Mouse (Mus musculus): ENCODE results near the gene Chrna4.

Gene Chrna4

GRCm38 (mm10) chr2:181043437-181043836 lies at the start of gene Chrna4:
Chrna4 (minus strand) TSS chr2:181043546.
- DNase-seq (ENCODE audit: low read depth, low spot score) = peak; percentile 22

GRCm38 (mm10) chr2:181090123-181090522 lies 46.8 kb upstream of the Chrna4 start:
- no peak for DNase-seq (ENCODE audit: low read depth, low spot score)

- no peak for DNase-seq (ENCODE audit: low read depth, low spot score)
Measured at GRCm38 (mm10) chr2:181084997-181085396, 41.7 kb upstream of the Chrna4 start.

GRCm38 (mm10) chr2:181083945-181084344 lies 40.6 kb upstream of the Chrna4 start:
- DNase-seq (ENCODE audit: low read depth, low spot score) = peak; percentile 18

GRCm38 (mm10) chr2:181080886-181081285 lies 37.5 kb upstream of the Chrna4 start:
- DNase-seq (ENCODE audit: low read depth, low spot score) = peak; percentile 61

GRCm38 (mm10) chr2:181079518-181079917 lies 36.2 kb upstream of the Chrna4 start:
- no peak for DNase-seq (ENCODE audit: low read depth, low spot score)

GRCm38 (mm10) chr2:181078908-181079307 lies 35.6 kb upstream of the Chrna4 start:
- no peak for DNase-seq (ENCODE audit: low read depth, low spot score)

GRCm38 (mm10) chr2:181075501-181075900 lies 32.2 kb upstream of the Chrna4 start:
- DNase-seq (ENCODE audit: low read depth, low spot score) = no peak

GRCm38 (mm10) chr2:181072403-181072714 lies 29.0 kb upstream of the Chrna4 start:
- no peak for DNase-seq (ENCODE audit: low read depth, low spot score)

GRCm38 (mm10) chr2:181071706-181072402 lies 28.5 kb upstream of the Chrna4 start:
- DNase-seq (ENCODE audit: low read depth, low spot score) = peak; percentile 92

- DNase-seq (ENCODE audit: low read depth, low spot score) = no peak
Measured at GRCm38 (mm10) chr2:181070136-181070535, 26.8 kb upstream of the Chrna4 start.

- no peak for DNase-seq (ENCODE audit: low read depth, low spot score)
Measured at GRCm38 (mm10) chr2:181068499-181068898, 25.2 kb upstream of the Chrna4 start.

- DNase-seq (ENCODE audit: low read depth, low spot score) = no peak
Measured at GRCm38 (mm10) chr2:181065827-181066226, 22.5 kb upstream of the Chrna4 start.

- peak; percentile 88 for DNase-seq (ENCODE audit: low read depth, low spot score)
Measured at GRCm38 (mm10) chr2:181060127-181060526, 16.8 kb upstream of the Chrna4 start.

- DNase-seq (ENCODE audit: low read depth, low spot score) = no peak
Measured at GRCm38 (mm10) chr2:181058193-181058592, 14.8 kb upstream of the Chrna4 start.

GRCm38 (mm10) chr2:181057341-181057740 lies 14.0 kb upstream of the Chrna4 start:
- DNase-seq (ENCODE audit: low read depth, low spot score) = no peak

GRCm38 (mm10) chr2:181052171-181052570 lies 8.8 kb upstream of the Chrna4 start:
- DNase-seq (ENCODE audit: low read depth, low spot score) = no peak

- DNase-seq (ENCODE audit: low read depth, low spot score) = no peak
Measured at GRCm38 (mm10) chr2:181048986-181049385, 5.6 kb upstream of the Chrna4 start.

GRCm38 (mm10) chr2:181048252-181048945 lies 5.1 kb upstream of the Chrna4 start:
- peak; percentile 14 for DNase-seq (ENCODE audit: low read depth, low spot score)

- DNase-seq (ENCODE audit: low read depth, low spot score) = no peak
Measured at GRCm38 (mm10) chr2:181044001-181044400, 655 bp upstream of the Chrna4 start.

GRCm38 (mm10) chr2:181042376-181042775 lies 970 bp downstream of the Chrna4 start:
- DNase-seq (ENCODE audit: low read depth, low spot score) = no peak

GRCm38 (mm10) chr2:181041941-181042340 lies 1.4 kb downstream of the Chrna4 start:
- DNase-seq (ENCODE audit: low read depth, low spot score) = no peak

GRCm38 (mm10) chr2:181039356-181039680 lies 4.0 kb downstream of the Chrna4 start:
- DNase-seq (ENCODE audit: low read depth, low spot score) = no peak

Data from 3T3-L1 (cell line).